Mouse (Mus musculus) MN1 (cell line): ENCODE data around the gene Rps6ka1.
A peak's percentile ranks its signal among the peaks of the same experiment; 100 is the strongest.

Experiments used
- DNase-seq: peaks from one replicate; pipeline ENCODE4 v3.0.0-alpha.2; 2016; ENCODE audit warnings: low spot score

The Rps6ka1 gene

GRCm38 (mm10) chr4:133897431-133897891 lies 9.9 kb upstream of the Rps6ka1 start:
- no peak for DNase-seq

- no peak for DNase-seq
Observed at GRCm38 (mm10) chr4:133896984-133897383, 9.4 kb upstream of the Rps6ka1 start.

GRCm38 (mm10) chr4:133896002-133896401 lies 8.4 kb upstream of the Rps6ka1 start:
- DNase-seq, result no peak

GRCm38 (mm10) chr4:133887249-133887648 lies 348 bp downstream of the Rps6ka1 start:
- peak; percentile 64 for DNase-seq

- DNase-seq, result peak; percentile 72
Observed at GRCm38 (mm10) chr4:133885991-133886501, 1.6 kb downstream of the Rps6ka1 start.

GRCm38 (mm10) chr4:133885331-133885730 lies 2.3 kb downstream of the Rps6ka1 start:
- DNase-seq, result no peak

- DNase-seq, result no peak
Observed at GRCm38 (mm10) chr4:133884888-133885287, 2.7 kb downstream of the Rps6ka1 start.

GRCm38 (mm10) chr4:133884127-133884753 lies 3.4 kb downstream of the Rps6ka1 start:
- no peak for DNase-seq

GRCm38 (mm10) chr4:133881851-133882250 lies 5.7 kb downstream of the Rps6ka1 start:
- DNase-seq, result no peak

GRCm38 (mm10) chr4:133881399-133881798 lies 6.2 kb downstream of the Rps6ka1 start:
- DNase-seq, result no peak

- DNase-seq, result peak; percentile 31
Observed at GRCm38 (mm10) chr4:133879145-133879902, 8.3 kb downstream of the Rps6ka1 start.

- peak; percentile 43 for DNase-seq
Observed at GRCm38 (mm10) chr4:133877850-133878755, 9.5 kb downstream of the Rps6ka1 start.

GRCm38 (mm10) chr4:133874865-133875517 lies 12.6 kb downstream of the Rps6ka1 start:
- DNase-seq, result no peak

- DNase-seq, result no peak
Observed at GRCm38 (mm10) chr4:133873926-133874864, 13.4 kb downstream of the Rps6ka1 start.

- DNase-seq, result no peak
Observed at GRCm38 (mm10) chr4:133873431-133873851, 14.2 kb downstream of the Rps6ka1 start.

GRCm38 (mm10) chr4:133872812-133873300 lies 14.7 kb downstream of the Rps6ka1 start:
- DNase-seq, result no peak

GRCm38 (mm10) chr4:133872222-133872811 lies 15.3 kb downstream of the Rps6ka1 start:
- no peak for DNase-seq

GRCm38 (mm10) chr4:133865231-133865630 lies 22.4 kb downstream of the Rps6ka1 start:
- DNase-seq, result no peak

GRCm38 (mm10) chr4:133864380-133864981 lies 23.1 kb downstream of the Rps6ka1 start:
- no peak for DNase-seq
